Mouse (Mus musculus) thymus, adult 2 months (tissue): Measurements from ENCODE around the gene Ntrk2.

Experiments
- CTCF ChIP-seq: fragments of 200-500 bp; IDR thresholded peaks from 2 replicates; pipeline ENCODE4 v1.5.1; 2012; ENCODE audit warnings: mild to moderate bottlenecking, control low read depth, low read length, moderate library complexity, borderline replicate concordance; ENCODE audit not compliant: control insufficient read depth, poor library complexity, insufficient read depth; ENCODE audit errors: extremely low read depth
- POLR2A ChIP-seq: fragments of 200-500 bp; IDR thresholded peaks from 2 replicates; pipeline ENCODE4 v1.6.1; 2012; ENCODE audit warnings: mild to moderate bottlenecking, low read length, control low read depth, moderate library complexity; ENCODE audit not compliant: control insufficient read depth, poor library complexity, insufficient read depth; ENCODE audit errors: extremely low read depth

GRCm38 (mm10) chr13:58922174-58922573 lies 115.8 kb downstream of the Ntrk2 start:
- no peak for TF ChIP-seq POLR2A
- no peak for TF ChIP-seq CTCF
